Mouse (Mus musculus) induced T-regulatory cell, adult 2 months (primary cell): ENCODE measurements around the gene Cd52.

ENCODE experiments used
- DNase-seq: peaks from one replicate; pipeline ENCODE4 v3.0.0-alpha.2; 2012; ENCODE audit warnings: low read depth

Cd52 gene

DNA sequence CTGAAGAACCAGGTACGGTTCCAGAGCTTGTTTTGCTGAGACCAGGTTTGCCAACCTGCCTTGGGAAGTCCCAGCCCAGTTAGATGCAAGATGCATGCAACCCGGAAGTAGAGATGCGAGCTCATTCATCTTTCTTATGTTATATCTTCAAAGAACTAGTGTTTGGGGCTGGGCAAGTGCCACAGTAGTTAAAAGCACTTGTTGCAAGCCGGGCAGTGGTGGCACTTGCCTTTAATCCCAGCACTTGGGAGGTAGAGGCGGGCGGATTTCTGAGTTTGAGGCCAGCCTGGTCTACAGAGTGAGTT lies 3.7 kb downstream of the Cd52 start:
- DNase-seq, result peak; percentile 71

DNA sequence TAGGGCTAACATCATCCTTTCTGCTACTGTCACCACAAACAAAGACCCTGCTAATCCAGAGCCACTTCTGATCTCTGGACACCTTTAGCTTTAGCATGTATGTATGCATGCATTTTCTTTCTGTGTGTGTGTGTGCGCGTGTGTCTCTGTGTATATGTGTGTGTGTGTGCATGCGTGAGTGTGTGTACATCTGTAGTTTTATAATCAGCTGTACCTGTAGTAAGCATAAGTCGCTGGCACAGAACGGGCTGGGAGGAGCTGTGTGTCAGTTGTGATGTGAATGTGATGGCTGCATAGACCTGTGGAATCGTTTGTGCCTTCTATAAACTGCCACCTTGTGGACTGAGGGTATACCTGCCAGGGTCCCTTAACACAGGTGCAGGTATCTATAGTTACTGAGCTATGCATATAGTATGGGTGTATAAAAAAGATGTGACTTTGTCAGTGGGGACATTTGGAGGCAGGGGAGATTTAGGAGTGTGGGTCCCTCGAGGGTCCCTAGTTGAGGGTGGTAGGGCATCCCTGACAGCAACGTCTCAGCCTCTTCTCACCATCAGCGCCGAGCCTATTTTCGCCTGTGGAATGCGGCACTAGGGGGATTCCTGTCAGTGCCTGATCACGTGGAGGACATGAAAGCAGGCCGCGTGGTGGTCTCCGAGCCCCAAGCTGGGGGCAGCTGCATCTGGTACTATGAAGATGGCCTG lies 4.2 kb downstream of the Cd52 start:
- peak; percentile 53 for DNase-seq

DNA sequence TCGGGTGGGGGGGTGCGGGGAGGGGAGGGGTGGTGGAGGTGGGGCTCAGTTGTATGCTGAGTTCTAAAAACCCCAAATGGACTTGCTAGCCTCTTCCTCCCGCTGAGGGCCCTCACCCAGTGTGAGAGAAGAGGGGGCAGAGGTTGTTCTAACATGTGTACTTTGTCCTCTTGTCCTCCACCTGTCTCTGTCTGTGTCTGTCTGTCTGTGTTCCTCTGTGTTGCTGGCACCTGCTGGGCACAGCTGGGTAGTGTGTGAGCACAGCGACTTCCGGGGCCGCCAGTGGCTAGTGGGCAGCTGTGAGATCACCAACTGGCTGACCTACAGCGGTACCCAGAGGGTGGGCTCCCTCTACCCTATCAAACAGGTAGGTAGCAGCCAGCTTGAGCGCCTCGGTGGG lies 5.9 kb downstream of the Cd52 start:
- no peak for DNase-seq

DNA sequence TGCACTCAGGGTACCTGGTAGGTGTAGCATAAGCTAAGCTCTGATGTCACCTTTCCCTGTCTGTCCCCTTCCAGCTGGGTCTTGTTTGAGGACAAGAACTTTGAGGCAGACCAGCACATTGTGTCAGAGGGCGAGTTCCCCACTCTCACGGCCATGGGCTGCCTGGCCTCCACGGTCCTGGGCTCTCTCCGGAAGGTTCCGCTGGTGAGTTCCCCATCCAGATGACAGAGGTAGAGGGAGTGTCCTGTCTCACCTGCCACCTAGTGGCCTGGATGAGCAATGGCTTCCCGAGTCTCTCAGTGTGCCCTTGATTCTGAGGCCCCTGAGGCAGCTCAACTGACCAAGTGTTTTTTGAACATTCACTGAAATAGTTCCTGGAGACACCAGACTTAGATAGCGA lies 7.5 kb downstream of the Cd52 start:
- peak; percentile 83 for DNase-seq

DNA sequence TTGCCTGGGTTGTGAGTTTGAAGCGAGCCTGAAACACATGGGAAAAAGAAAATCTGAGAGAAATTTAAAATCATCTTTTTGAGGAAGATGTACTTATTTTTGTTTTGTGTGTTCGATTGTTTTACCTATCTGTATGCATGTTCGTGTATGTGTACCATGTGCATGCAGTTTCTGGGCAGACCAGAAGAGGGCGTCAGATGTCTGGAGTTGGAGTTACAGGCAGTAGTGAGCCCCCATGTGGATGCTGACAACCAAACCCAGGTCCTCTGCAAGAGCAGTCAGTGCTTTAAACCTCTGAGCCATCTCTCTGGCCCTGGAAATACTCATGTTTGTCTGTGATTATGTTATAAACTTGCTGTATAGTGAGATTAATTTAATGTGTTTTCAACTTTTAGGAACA lies 9.9 kb downstream of the Cd52 start:
- peak; percentile 46 for DNase-seq

DNA sequence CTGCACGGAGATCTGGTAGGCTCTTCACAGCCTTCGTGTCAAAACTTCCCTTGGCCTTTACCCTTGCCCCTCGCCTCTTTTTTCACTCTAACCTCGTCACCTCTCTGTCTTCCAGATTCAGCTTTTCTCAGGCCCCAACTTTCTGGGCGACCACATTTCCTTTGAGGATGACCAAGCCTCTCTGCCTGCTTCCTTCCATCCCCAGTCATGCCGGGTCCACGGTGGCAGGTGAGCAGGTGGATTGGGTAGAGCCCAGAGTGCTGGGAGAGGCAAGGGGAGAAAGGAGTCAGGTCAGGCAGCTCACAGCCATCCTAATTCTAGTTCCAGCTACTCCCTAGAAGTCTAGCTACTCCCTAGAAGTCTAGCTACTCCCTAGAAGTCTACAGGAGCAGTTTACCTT lies 12.4 kb downstream of the Cd52 start:
- no peak for DNase-seq

DNA sequence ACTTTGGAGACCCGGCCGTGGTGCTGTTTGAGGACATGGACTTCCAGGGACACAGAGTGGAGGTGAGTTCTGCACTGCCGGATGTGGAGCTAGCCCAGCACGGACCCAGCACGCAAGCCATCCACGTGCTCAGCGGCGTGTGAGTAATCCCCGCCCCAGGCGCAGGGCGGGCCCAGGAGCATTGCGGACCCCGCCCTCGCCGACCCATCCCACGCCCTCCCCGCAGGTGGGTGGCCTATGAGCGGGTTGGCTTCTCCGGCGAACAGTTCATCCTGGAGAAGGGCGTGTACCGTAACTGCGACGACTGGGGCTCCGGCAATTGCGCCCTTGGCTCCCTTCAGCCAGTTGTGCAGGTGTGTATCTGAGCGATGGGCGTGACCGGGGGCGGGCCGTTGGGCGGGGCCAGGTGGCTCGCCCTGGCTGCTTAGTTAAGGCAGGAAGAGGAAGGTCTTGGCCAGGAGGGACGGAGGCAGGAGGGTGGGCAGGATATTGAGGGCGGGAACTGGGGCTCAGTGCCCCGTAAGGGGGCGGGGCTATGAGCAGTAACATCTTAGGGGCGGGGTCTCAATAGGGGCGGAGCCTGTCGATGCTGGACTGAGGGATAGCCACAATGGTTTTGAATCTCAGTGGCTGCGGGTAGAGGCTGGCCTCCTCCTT lies 13.0 kb downstream of the Cd52 start:
- peak; percentile 98 for DNase-seq

DNA sequence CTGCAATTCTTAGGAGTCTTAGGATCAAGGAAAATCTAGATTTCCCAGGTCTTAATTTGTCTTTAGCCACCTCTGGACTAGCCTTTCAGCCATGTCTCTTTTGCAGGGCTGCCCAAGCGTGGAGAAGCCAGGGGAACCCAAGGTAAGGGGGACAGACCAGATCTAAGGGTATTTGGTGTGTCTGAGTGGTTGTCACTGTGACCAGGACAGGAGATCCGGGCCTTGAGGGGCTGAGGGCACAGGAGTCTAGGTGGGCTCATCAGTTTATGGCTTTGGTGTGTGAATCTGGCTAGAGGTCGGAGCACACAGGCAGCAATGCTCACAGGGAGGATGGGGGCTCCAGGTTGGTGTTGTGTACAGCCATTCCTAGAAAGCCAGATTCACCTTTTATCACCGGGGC lies 14.2 kb downstream of the Cd52 start:
- DNase-seq, result no peak

DNA sequence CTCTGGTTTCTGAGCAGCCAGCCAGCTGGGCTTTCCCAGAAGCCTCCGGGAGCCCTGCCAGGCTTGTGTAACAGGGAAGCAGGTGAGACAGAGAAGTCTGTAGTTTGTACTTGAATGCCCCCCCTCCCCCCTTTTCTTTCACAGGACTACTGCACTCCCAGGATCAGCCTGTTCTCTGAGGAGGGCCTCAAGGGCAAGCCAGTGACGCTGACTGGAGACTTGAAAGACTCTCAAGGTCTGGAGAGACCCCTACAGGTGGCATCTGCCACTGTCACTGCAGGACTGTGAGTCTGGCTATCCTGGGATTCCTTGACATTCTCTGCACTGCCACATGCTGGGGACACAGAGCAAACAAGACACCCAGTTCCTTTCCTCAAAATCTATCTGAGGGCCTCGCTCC lies 16.2 kb downstream of the Cd52 start:
- peak; percentile 81 for DNase-seq

DNA sequence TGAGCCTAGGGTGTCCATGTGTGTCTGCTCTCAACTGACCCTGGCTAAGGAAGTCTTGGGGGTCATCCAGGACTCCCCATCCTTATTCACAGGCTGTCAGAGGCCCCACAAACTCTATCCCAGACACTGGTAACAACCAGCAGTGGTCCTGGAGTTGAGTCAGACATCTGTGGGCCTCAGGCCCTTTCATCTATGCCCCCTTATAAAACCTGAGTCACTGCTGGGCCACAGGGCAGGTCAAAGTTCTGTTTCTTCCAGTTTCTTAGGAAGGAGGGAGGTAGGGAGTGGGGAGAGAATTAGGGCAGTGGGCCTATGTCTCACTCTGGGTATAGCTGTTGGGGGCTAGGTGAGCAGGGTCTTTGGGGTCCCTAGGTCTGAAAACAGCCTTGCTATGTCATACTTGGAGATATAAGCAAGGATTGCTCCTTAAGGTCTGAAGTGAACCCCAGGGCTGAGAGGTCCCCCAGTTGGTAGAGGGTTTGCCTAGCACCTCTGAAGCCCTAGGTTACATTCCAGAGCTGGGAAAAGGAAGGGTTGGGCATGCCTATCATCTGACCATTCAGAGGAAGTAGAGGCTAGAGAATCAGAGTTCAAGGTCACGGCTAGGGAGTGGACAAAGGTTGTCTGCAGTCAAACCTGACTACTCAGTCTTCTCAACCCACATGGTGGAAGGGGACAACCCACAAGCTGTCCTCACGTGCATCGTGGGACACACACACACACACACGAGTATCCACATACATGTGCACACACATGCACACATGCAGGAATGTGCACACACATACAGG lies 25.9 kb downstream of the Cd52 start:
- DNase-seq, result no peak

DNA sequence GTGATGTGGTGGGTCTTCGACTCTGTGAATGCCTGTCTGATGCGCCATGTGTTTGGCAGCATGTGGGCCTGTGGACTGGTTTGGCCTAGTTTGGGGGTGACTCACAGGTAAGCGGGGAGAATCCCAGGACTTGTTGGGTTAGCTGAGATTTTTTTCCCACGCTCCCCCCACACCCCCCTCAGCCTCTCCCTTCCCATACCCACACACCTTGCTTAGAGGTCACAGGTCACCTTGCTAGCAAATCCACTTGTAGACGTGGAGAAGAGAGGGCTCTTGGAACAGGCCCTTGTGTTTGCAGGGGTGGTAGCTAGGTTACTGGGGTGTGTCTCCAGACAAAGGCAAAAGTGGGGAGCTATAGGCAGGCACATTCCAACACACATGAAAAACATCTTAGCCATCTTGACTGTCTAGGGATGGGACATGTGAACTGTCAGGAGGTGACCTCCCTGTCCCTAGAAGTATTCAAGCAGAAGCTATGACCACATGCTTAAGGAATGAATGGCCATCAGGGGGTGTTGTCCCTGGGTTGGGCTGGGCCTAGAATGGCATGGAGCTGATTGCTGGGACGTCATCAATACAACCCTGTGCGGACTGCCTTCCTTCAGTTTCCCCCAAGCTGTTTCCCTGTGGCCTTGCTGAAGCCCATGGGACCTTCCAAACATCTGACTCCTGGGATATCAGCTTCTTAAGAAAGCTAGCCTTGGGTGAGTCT lies 26.9 kb downstream of the Cd52 start:
- no peak for DNase-seq

DNA sequence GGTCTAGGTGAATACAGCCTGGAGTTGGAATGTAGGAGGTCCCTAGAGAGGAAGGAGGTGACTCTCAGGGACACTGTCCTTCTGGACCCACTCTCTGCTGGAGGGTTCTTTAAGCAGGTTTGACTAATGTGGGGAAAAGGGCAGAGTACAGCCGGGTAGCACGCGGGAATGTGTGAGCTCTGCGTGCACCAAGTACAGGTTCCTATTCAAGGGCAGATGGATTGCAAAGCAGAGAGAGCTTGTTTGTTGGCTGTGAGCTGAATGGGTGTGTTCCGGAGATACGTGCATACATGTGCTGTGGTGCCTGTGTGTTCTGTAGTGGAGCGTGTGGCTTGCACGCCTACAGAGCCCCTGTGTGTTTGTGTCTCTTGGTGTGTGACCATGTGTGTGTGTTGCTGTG lies 27.5 kb downstream of the Cd52 start:
- no peak for DNase-seq

DNA sequence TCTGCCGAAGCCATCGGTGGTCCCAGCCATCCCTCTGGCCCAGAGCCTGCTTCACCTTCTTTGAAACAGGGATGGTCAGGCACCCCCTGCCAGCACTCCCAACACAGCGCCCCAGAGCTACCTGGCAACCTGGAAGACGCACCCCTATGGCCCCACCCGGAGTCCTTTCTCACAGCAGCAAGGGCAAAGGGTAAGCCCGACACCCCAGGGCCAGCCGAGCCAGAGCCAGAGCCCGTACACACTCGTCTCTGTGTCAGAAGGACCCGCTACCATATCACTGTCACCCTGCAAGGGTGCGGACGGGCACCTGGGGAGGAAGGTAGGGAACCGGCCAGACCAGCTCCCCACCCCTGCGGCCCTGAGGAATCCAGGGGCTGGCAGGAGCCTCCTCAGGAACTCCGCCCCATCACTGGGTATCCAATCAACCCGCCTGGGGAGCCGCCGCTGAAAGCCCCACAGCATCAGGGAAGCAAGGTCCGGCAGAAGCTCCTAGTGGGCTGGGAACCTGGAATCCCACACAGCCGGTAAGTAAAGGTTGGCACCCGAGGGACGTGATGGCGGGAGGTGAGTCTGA lies 29.4 kb downstream of the Cd52 start:
- no peak for DNase-seq

DNA sequence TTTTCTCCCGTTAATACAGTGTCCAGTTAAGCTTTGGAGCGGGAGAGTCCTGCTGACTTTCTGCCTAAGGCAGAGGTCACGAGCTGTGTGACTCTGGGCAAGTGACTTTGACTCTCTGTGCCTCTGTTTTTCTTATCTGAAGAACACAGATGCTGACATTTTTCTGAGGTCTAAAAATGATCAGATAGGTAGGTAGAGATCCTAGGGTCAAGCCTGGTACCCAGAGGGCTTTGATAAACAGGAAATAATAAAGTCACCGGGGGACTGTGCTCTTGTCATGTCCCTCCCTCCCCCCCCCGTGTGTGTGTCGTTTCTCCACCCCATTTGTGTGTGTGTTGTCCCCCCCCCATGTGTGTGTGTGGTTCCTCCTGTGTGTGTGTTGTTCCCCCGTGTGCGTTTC lies 32.3 kb downstream of the Cd52 start:
- DNase-seq, result no peak

DNA sequence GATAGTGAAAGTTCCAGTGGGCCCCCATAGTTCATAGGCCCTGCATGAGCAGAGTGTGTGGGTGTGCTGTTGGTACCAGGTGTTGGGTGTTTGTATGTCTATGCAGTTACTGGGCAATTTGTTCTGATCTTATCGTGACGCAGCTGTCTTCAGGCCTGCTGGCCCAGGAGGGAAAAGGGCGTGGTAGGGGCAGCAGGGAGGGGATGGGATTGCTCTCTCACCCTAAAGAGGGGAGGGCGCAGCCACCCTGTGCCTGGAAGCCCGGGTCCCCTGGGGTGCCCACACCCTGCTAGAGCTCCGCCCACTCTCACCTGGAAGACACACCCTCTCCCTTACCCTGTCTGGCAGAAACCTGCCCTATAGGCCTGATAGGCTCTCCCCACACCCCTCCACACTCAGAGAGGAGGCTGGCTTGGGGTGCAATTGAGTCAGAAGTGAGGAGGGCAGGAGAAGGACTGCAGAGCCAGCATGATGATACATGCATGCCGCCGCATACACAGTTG lies 32.9 kb downstream of the Cd52 start:
- DNase-seq, result peak; percentile 86

DNA sequence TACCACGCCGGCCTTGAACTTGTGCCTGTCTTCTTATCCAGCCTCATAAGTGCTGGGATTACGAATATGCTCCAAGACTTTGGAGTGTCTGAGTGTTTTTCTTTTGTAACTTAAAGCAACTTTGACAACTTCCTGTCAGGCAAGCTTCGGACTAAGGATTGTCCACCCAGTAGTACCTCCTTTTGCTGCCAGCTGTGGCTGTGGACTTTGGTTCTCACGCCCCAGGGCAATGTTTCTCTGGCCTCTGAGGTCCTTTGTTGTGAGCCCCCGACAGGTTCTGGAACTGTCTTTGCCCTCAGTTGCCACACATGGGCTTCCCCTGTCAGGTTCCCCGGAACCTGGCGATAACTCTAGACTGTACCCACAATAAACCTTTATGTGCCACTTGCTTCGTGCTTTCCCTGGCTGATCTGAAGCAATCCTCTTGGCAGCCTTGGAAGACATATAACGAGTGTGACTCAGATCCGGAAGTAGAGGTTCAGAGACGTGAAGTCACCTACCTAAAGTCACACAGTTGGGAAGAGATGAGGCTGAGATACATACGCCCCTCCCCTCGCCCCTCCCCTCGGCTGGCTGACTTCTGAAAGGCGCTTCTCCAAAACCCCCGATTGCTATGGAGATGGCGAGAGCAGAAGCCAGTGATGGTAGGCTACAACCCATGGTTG lies 33.6 kb downstream of the Cd52 start:
- DNase-seq, result peak; percentile 93

DNA sequence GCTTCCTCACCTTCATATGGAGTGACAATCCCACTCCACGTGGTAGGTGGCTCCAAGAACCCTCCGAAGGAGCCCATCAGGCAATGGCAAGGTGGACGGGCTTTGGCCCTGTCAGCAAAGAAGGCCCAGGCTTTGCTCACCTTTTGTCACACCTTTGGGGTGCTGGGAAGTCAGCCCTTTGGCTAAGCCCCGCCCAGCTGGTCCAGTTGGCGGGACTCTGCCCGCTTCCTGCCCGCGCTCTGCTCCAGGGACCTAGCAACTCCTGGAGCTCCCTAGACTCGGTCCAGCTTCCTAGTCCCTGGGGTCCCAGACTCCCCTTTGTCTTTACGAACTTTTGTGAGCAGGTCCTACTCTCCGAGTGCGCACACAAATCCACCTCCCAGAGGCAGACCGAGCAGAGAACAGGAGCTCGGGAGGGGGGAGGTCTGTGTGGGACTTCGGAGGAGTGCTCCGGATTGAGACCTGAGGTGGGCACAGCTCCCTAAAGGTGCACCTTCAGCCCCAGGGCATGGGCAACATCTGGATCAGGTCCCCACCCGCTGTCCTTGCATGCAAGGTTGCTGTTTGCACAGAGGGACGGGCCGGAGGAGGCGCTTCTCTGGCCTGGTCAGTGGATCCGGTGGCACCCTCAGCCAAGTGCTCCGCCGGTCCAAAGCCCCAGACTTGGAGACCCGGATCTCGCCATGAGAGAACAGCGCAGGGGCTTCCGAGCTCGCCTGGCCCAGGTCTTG lies 34.6 kb downstream of the Cd52 start, which contains the start of gene Crybg2:
Gene Crybg2, plus strand, starts transcription at position 681 of the 731 bp plus-strand sequence.
- DNase-seq, result no peak

DNA sequence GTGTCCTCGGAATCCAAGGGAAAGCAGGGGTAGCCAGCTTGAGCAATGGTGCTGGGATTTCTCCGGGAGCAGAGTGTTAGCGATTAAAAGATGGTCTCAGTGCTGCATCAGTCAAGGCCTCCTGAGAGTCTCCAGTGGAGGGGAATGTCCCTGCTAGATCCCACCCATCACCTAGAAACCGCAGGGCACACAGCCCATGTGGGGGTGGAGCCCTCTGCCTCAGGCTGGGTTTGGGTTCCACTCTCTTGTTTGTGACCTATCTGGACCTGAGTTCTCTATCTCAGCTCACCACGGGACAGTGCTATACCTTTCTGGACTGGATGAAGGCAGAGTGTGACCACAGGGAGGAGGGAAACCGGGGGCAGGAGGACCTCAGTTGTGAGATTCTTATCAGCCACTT lies 36.0 kb downstream of the Cd52 start:
- peak; percentile 87 for DNase-seq

DNA sequence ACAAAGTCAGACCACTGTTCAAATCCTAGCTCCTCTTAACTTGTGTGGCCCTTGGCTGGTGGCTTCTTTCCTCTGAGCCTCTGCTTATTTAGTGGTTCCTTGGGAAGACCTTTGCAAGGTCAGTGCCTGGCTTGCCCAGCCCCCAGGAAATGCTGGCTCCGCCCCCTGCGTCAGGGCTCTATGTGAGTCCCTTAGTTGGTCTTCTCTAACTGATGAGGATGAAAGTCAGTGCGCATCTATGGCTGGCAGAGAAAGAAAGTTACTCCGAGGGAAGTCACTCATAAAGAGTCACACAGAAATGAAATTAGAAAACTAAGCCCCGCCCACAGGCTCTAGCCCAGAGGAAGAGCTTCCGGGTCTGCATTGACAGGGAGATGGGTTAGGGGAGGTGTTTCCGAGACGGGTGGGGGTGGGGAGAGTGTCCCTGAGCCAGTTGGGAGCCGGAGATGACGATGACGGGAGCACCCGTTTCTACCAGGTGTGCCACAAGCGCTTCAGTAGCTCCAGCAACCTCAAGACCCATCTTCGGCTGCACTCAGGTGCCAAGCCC lies 36.6 kb downstream of the Cd52 start:
- DNase-seq, result peak; percentile 94

DNA sequence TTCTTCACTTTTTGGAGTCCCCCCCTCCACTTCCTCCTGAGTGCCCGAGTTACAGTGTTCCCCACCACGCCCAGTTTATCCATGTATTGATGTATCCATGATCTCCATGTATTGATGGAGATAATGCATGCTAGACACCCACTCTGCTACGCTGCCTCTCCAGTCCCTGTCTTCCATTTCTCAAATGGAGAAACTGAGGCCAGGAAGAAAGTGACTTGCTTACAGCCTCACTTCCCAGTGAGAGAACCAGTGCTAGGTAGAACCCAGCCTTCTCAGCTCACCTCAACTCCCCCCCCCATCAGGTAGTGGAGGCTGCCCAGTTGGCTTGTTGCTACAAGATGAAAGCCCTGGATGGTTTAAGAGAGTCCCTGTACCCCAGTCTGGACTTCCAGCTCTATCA lies 41.3 kb downstream of the Cd52 start, which contains the start of gene Zfp683:
Gene Zfp683, plus strand, starts transcription at position 301 of the 400 bp plus-strand sequence.
- DNase-seq, result no peak
